Mouse (Mus musculus): ENCODE data around the gene Arrdc1. TPM values are rescaled to one million over a fixed set of nuclear protein-coding genes. Genes with fewer than 3 reads are reported as not detected.

The Arrdc1 gene
- polyA plus RNA-seq, 1 experiment: 166 TPM

DNA sequence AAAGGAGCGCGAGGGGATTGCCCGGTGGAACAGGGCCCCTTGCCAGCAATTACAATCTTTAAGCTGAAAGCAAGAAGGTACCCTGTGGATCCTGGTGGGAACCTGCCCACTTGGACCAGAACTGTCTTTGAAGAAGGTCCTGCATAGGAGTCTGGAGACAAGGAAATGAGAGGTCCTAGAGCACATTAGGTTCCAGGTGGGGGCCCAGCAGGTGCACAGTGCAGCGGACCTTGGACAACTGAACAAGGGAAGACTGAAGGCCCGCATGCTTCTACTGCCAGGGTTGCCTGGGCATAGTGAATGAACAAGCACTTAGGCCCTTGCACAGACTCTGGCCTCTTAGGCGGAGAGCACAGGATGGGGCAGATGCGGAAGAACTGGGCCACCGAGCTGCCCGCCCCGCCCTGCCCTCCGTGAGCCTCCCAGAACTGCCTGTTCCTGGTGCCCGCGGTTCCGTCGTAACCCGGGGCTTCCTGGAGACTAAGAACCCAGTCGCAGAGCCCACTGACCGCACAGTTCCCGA is 550 bp downstream of the Arrdc1 start:
- TF ChIP-seq CTCF (IDR thresholded peaks at IDR 0.05; ENCODE audit: extremely low read depth, insufficient read length, insufficient replicate concordance, low read depth, low read length) (no peak), POLR2A (IDR thresholded peaks at IDR 0.05; ENCODE audit: low read depth, low read length) (no peak)
- peaks cover 8% of the 10 kb centered on the region for H3K4me1 ChIP-seq (ENCODE audit: control insufficient read depth, insufficient read depth, insufficient read length, low read length)
- peak overlapping the region; percentile 98 for H3K27ac ChIP-seq (ENCODE audit: insufficient read depth, low read depth, low read length)
- H3K4me3 ChIP-seq (ENCODE audit: low read depth, low read length): peak overlapping the region; percentile 89
- H3K27me3 ChIP-seq (ENCODE audit: control insufficient read depth, insufficient read depth, low read length): no peaks in the 10 kb centered on the region
- no peaks in the 10 kb centered on the region for H3K36me3 ChIP-seq (ENCODE audit: control insufficient read depth, insufficient read depth, low read length)
- WGBS: 2% methylated on average over 19 of the region's 19 CpGs

DNA sequence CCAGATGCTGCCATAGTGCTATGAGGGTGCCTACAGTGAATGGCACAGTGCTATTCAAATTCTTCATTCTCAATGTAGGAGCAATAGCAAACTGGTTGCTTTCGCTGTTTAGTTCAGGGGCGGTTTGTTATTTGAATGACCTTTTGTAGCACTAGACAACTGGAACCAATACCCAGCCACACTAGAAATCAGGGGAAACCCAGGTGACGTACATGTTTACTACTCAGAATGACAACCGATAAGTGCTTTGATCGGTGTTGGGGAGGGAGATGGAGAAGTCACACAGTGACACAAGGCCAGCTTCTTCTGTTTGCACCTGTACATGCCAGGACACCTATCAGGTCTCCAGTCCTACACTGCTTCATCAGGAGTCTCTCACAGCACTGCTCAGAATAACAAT is 5.5 kb downstream of the Arrdc1 start:
- H3K4me3 ChIP-seq (ENCODE audit: low read depth, low read length): no peak overlapping the region
- H3K4me1 ChIP-seq (ENCODE audit: control insufficient read depth, insufficient read depth, insufficient read length, low read length): peaks cover 8% of the 10 kb centered on the region
- peaks cover 17% of the 10 kb centered on the region; the same call in 1 of the 2 replicates for H3K36me3 ChIP-seq (ENCODE audit: control insufficient read depth, insufficient read depth, low read length)
- whole genome bisulfite sequencing: 89% methylated on average over 5 of the region's 5 CpGs
- H3K27me3 ChIP-seq (ENCODE audit: control insufficient read depth, insufficient read depth, low read length): no peaks in the 10 kb centered on the region
- H3K27ac ChIP-seq (ENCODE audit: insufficient read depth, low read depth, low read length): no peak overlapping the region
- TF ChIP-seq POLR2A (IDR thresholded peaks at IDR 0.05; ENCODE audit: low read depth, low read length) (no peak), CTCF (IDR thresholded peaks at IDR 0.05; ENCODE audit: extremely low read depth, insufficient read length, insufficient replicate concordance, low read depth, low read length) (no peak)

DNA sequence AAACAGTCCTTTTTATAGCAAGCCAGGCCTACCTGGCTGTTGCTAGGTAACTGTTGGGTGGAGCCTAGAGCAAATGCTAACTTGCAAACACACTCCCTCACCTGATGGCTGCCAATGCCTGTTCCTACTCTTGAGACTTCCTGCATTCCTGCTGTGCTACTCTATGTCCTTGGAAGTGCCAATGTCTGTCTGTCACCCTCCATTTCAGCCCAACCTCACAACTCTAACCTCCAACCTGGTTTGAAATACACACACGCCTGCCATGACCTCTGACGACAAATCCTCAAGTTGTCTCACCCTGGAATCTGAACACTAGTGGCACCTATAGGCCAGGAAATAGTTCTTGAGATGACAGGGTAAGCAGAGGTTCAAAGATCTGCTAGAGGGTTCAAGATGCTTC is 5.9 kb downstream of the Arrdc1 start:
- peaks cover 8% of the 10 kb centered on the region for H3K4me1 ChIP-seq (ENCODE audit: control insufficient read depth, insufficient read depth, insufficient read length, low read length)
- H3K36me3 ChIP-seq (ENCODE audit: control insufficient read depth, insufficient read depth, low read length): peaks cover 17% of the 10 kb centered on the region; the same call in 1 of the 2 replicates
- 51% methylated on average over 2 of the region's 2 CpGs for WGBS
- no peaks in the 10 kb centered on the region for H3K27me3 ChIP-seq (ENCODE audit: control insufficient read depth, insufficient read depth, low read length)
- H3K27ac ChIP-seq (ENCODE audit: insufficient read depth, low read depth, low read length): no peak overlapping the region
- TF ChIP-seq POLR2A (IDR thresholded peaks at IDR 0.05; ENCODE audit: low read depth, low read length) (no peak), CTCF (IDR thresholded peaks at IDR 0.05; ENCODE audit: extremely low read depth, insufficient read length, insufficient replicate concordance, low read depth, low read length) (no peak)
- H3K4me3 ChIP-seq (ENCODE audit: low read depth, low read length): no peak overlapping the region

GRCm38 (mm10) chr2:24927810-24928479 is 7.1 kb downstream of the Arrdc1 start:
- no peak overlapping the region for H3K4me3 ChIP-seq (ENCODE audit: low read depth, low read length)
- 48% methylated on average over 4 of the region's 4 CpGs for whole genome bisulfite sequencing
- peaks cover 17% of the 10 kb centered on the region; the same call in 1 of the 2 replicates for H3K36me3 ChIP-seq (ENCODE audit: control insufficient read depth, insufficient read depth, low read length)
- no peaks in the 10 kb centered on the region for H3K27me3 ChIP-seq (ENCODE audit: control insufficient read depth, insufficient read depth, low read length)
- H3K27ac ChIP-seq (ENCODE audit: insufficient read depth, low read depth, low read length): no peak overlapping the region
- peaks cover 3% of the 10 kb centered on the region for H3K4me1 ChIP-seq (ENCODE audit: control insufficient read depth, insufficient read depth, insufficient read length, low read length)
- TF ChIP-seq CTCF (IDR thresholded peaks at IDR 0.05; ENCODE audit: extremely low read depth, insufficient read length, insufficient replicate concordance, low read depth, low read length) (no peak), POLR2A (IDR thresholded peaks at IDR 0.05; ENCODE audit: low read depth, low read length) (no peak)

DNA sequence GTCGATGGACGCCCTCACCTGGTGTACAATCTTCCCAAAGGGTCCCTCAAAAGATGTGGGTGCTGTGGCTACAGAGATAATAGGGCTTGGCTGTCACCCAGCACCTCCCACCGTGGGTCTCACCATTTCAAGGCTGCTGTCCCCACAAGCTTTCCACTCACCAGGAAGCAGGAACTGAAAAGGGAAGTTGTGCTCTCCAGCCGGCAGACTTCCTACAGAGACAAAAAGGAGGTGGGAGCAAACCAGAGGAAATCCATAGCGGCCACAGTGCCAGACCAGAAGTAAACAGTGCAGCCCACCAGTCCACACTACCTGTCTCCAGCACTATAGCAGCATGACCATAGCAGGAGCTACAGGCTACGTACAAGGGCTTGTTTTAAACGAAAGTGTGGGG is 8.1 kb downstream of the Arrdc1 start:
- Histone ChIP-seq H3K27ac (ENCODE audit: insufficient read depth, low read depth, low read length) (no peak overlapping the region), H3K27me3 (ENCODE audit: control insufficient read depth, insufficient read depth, low read length) (no peaks in the 10 kb centered on the region), H3K36me3 (ENCODE audit: control insufficient read depth, insufficient read depth, low read length) (peaks cover 17% of the 10 kb centered on the region; the same call in 1 of the 2 replicates), H3K4me3 (ENCODE audit: low read depth, low read length) (no peak overlapping the region), H3K4me1 (ENCODE audit: control insufficient read depth, insufficient read depth, insufficient read length, low read length) (peaks cover 3% of the 10 kb centered on the region)
- 67% methylated on average over 7 of the region's 7 CpGs for WGBS
- TF ChIP-seq CTCF (IDR thresholded peaks at IDR 0.05; ENCODE audit: extremely low read depth, insufficient read length, insufficient replicate concordance, low read depth, low read length) (no peak), POLR2A (IDR thresholded peaks at IDR 0.05; ENCODE audit: low read depth, low read length) (no peak)

DNA sequence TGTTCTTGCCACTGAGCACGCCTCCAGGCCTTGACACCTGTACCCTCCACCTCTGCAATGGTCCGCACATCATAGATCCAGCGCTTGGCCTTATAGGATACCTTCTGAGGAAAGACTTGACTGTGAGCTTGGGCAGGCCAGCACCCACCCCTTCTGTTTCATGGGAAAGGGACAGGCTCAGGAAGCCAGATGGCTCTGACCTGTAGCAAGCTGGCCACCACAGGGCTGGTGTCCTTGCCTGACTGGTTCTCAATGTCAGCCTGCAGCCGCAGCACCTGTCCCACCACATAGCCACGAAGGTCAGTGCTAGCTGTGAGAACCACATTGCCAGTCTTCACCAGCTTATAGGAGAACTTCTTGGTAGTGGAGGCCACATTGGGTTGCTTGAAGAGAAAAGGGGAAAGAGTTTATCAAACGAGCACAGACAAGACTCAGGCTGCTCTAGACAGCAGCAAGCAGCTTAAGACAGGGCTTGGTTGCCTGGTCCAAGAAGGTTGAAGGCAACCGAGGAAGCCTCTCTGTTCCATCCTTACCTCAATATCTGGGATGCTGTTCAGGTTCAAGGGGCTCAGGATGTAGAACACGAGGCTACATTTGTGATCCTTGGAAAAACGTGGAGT is 8.6 kb downstream of the Arrdc1 start:
- no peak overlapping the region for H3K4me3 ChIP-seq (ENCODE audit: low read depth, low read length)
- no peak for TF ChIP-seq CTCF (IDR thresholded peaks at IDR 0.05; ENCODE audit: extremely low read depth, insufficient read length, insufficient replicate concordance, low read depth, low read length)
- peaks cover 3% of the 10 kb centered on the region for H3K4me1 ChIP-seq (ENCODE audit: control insufficient read depth, insufficient read depth, insufficient read length, low read length)
- H3K27ac ChIP-seq (ENCODE audit: insufficient read depth, low read depth, low read length): no peak overlapping the region
- WGBS: 86% methylated on average over 9 of the region's 9 CpGs
- H3K27me3 ChIP-seq (ENCODE audit: control insufficient read depth, insufficient read depth, low read length): no peaks in the 10 kb centered on the region
- H3K36me3 ChIP-seq (ENCODE audit: control insufficient read depth, insufficient read depth, low read length): peaks cover 17% of the 10 kb centered on the region; the same call in 1 of the 2 replicates

DNA sequence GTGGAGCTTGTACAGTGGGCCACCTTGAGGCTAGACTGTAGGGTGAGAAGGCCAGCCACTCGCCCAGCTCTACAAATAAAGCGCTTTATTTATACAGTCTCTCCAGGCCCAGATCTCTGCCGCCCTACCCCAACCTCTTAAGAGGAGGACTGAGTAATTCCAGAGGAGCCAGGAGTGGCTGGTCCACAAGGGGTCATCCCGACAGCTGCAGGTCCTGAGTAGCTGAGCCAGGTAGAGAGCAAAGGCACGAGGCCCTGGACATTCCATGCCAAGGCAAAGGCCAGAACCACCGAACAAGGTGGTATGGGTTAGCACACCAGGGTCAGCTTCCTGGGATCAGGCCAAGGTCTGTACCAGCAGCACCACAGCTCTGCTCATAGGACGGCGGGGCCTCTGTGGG is 9.8 kb downstream of the Arrdc1 start:
- Histone ChIP-seq H3K4me1 (ENCODE audit: control insufficient read depth, insufficient read depth, insufficient read length, low read length) (peaks cover 3% of the 10 kb centered on the region), H3K27me3 (ENCODE audit: control insufficient read depth, insufficient read depth, low read length) (no peaks in the 10 kb centered on the region), H3K36me3 (ENCODE audit: control insufficient read depth, insufficient read depth, low read length) (peaks cover 17% of the 10 kb centered on the region; the same call in 1 of the 2 replicates), H3K27ac (ENCODE audit: insufficient read depth, low read depth, low read length) (no peak overlapping the region), H3K4me3 (ENCODE audit: low read depth, low read length) (no peak overlapping the region)
- WGBS: 86% methylated on average over 8 of the region's 8 CpGs
- TF ChIP-seq CTCF (IDR thresholded peaks at IDR 0.05; ENCODE audit: extremely low read depth, insufficient read length, insufficient replicate concordance, low read depth, low read length) (no peak), POLR2A (IDR thresholded peaks at IDR 0.05; ENCODE audit: low read depth, low read length) (no peak)
